Mouse (Mus musculus) urinary bladder, postnatal 14 days (tissue): Measurements from ENCODE around the gene Cisd3.
A peak's percentile ranks its signal among the peaks of the same experiment; 100 is the strongest.
"Not testable (repeated sequence)": the region's sequence is repeated elsewhere in the genome, so short reads cannot be mapped to it uniquely, and the experiment has no call there.

Source experiments
- DNase-seq: peaks from one replicate; pipeline ENCODE4 v3.0.0; 2021; ENCODE audit warnings: low spot score

The Cisd3 gene

DNA sequence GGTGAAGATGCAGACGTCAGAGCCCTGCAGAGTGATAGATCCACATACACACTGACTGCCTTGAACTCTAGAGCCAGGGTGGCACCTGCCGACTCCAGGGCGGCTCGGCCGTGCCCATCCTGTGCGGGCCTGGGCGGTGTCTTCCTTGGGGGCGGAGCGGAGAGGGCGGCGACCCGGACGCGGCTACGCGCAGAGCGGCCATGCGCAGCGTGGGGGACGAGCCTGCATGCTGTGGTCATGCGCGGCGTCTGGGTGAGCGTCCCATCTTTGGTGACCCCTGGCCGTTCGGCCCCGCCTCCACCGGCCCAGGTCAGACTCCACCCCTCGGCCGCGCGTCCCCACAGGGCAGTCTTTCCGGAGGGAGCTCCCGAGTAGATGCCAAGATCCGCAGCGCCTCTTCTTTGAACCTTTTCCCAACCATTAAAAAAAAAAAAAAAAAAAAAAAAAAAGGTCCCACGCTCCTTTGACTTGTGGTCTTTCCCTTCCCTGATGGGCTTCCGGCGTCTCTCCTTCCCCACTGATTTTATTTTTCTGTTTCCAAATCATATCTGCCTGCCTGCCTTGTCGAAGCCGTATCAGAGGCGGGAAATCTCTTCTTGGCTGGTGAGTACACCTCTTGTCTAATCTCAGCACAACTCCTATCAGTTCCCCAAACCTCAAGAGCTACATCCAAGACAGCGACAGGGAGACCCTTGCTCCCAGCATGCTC is at the start of gene Cisd3:
Gene Cisd3 (plus strand): TSS at position 214 of the 709 bp plus-strand sequence.
- DNase-seq: peak; percentile 95

DNA sequence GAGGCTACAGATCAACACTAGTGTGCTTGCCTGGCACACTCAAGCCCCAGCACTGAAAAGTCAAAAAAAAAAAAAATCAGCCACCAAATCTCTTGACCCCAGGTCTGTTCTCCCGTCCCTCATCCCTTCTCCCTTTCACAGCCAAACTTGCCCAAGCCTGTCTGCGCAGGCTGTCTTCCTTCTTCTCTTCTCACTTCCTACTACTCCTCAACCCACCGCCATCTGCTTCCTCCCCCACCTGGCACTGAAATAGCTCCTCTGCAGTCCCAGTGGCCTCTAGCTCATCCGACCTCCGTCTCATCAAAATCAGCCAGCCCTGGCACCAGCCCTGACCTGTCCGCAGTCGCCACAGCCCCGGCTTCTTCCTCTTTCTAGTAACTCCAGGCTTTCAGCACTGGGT is 44.0 kb upstream of the Cisd3 start:
- no peak for DNase-seq

DNA sequence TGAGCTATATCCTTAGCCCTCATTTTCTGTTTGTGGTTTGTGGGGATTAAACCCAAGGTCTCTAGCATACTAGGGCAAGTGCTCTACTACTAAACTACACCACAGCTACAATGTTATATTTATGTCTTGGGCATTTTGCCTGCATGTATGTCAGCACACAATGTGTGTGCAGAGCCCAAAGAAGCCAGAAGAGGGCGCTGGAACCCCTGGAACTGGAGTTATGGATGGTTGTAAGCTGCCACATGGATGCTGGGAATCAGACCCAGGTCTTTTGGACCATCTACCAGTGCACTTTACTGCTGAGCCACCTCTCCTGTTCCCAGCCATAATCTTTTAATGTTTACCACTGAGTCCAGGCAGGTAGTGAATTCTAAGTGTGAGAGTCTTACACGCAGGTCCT is 42.9 kb upstream of the Cisd3 start:
- DNase-seq: no peak

DNA sequence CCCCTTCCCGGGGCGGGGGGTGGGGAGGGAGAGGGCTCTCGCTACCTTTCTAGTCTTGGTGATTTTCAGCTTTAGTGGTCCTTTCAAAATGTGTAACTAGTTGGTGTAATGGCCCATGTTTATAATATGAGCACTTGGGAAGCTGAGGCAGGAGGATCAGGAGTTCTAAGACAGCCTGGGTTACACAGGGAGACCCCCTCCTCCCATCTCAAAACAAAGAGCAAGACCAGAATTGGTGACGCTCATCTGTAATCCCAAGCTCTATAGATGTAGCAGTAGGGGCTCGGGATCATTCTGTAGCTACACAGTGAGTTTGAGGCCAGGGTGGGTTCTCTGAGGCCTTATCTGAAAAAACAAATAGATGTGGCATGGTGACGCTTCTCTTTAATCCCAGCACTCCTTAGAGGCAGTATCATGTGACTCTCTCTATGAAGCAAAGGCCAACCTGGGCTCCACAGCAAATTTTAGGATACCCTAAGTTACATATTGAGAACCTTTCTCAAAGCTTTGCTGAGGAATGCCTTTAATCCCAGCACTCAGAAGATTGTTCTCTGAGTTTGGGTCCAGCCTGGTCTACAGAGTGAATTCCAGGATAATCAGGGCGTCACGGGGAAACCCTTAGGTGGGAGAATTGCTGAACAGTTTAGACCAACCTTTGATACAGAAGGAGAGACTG is 42.1 kb upstream of the Cisd3 start:
- no peak for DNase-seq

DNA sequence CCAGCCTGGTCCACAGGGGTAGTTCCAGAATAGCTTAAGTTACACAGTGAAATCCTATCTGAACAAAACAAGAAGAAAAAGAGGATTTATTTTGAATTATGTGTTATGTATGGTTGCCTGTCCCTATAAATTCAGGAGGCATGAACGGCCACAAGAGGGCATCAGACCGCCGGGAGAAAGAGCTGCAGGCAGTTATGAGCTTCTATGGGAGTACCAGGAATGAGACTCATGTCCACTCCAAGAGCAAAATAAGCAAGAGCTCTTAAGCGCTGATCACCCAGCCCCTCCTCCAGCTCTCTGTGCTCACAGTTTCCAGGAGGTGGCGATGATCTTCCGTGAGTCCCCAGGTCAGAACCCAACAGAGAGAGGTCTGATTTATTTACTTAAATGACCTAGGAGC is 40.8 kb upstream of the Cisd3 start:
- peak; percentile 82 for DNase-seq

DNA sequence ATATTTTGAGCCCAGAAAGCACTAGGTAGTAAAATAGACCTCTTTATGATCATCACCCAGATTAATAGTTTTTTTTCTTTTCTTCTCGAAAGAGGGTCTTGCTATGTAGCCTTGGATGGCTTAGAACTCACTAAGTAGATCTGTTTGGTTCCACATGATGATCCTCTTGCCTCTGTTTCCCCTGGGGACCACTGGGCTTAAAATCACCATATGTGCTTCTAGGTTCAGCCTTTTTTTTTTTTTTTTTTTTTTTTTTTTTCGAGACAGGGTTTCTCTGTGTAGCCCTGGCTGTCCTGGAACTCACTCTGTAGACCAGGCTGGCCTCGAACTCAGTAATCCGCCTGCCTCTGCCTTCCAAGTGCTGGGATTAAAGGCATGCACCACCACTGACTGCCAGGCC is 37.1 kb upstream of the Cisd3 start:
- DNase-seq: not testable (repeated sequence)

DNA sequence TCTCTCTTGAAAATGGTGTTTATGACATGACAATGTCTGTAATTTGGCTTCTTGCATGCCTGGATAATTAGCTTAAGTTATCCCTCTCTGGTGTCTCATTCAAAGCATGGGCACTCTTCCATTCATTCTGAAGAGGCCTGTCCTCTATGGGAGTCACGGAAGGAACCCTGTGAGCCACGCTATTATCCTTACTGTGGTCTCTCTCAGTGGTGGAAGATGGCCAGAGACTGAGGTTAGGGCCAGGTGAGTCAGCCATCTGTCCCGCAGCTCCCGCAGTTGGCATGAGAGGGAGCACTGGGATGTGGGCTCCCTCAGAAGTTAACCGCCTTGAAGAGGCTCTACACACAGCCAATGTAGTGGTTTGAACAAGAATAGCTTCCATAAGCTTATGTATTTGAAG is 35.3 kb upstream of the Cisd3 start:
- DNase-seq: no peak

DNA sequence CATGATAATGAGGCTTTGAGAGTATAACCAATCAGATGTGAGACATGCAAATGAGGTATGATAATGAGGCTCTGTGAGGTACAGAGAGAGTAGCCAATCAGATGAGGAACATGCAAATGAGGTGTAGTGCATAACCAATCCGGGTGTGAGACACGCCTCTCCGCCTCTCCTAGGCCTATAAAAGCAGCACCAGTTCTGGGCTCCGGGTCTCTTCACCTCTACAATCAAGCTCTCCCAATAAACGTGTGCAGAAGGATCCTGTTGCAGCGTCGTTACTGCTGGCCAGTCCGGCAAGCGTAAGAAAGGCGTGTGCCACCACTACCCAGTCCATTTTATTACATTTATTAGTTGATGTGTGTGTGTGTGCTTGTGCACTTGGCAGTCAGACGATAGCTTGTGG is 32.2 kb upstream of the Cisd3 start:
- not testable (repeated sequence) for DNase-seq

DNA sequence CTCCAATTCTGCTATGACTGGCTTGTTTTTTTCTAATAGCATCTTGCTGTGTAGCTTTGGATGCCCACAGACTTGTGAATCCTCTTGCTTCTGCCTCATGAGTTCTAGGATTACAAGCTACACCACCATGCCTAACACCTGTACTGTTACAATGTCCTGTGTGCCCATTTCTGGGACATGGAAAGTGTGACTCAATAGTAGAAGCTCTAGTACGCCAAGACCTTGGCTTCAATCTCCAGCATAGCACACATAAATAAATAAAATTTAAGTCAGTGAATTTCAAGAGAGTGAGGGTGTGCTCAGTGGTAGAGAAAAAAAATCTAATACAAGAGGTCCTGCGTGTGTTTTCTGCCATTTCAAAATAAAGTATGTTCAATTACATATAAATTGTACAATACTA is 31.4 kb upstream of the Cisd3 start:
- no peak for DNase-seq

DNA sequence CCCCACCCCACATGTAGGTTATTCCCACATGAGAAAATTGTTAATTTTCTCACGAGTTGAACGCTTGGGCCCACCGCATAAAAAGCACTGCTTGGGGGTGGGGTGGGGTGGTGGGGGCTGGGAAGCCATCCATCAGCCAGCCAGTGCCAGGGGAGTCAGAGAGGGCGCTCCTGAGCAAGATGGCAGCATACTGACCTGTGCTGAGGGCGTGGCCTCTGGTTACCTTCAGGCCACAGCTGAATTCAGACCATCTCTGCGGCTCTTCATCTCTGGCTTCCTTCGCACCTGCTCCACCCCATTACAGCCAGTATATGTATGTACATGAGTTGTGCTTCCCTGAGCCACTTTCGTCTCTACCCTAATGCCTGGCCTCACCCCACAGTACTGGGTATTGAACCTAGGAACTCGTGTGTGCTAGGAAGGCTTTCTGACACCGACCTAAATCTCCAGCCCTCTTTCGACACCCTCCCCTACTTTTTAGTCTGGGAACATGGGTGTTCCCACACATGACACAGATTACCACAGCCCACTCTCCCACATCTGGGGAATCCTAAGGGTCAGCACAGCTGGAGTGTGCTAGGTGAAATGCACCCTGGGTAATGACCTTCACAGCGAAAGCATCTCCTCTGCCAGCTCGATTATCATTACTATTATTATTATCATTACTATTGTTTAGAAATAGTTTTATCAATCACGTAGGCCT is 29.2 kb upstream of the Cisd3 start:
- no peak for DNase-seq

DNA sequence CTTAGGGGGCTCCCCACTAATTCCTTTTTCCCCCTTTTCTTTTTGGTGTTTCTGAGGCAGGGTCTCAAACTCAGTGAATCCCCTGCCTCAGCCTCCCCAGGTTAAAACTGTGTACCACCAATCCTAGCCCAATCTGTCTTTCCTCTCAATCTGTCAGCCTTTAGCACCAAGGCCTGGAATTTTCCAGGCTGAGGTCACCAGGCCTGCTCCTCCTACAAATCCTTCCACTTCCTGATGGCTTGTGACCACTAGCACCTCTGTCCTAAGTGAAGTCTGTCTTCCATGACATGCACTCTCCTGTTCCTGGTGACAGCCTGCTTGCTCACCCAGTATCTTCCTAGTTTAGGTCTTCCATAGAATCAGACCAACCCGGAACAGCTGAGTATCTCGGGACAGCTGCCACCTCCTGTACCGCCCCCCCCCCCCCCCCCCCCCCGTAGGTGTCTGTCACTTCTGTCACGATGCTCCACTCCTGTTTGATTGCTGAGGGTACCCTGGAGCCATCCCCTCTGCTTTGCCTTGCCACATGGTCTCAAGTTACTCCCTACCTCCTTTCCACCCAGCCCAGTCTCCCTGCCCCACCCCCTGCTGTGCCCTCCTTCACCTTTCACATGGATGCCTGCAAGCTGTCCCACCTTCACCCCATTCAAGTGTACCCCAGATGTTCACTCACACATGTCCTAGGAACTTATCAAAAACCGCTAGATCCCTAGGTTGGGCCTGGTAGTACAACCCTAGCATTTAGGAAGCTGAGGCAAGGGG is 28.3 kb upstream of the Cisd3 start:
- DNase-seq: no peak

DNA sequence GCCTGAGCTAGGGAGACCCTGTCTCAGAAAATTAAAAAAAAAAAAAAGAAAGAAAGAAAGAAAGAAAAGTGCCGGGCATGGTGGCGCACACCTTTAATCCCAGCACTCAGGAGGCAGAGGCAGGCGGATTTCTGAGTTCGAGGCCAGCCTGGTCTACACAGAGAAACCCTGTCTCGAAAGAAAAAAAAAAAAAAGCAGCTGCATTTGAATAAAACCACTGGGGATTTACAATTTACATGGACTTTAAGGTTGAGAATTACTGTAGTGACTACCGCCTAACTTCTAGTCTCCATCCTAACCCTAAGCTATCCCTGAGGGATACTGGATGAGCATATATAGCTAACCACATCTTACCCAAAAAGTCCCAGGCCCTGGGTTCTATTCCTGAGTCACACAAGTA is 27.7 kb upstream of the Cisd3 start:
- not testable (repeated sequence) for DNase-seq

DNA sequence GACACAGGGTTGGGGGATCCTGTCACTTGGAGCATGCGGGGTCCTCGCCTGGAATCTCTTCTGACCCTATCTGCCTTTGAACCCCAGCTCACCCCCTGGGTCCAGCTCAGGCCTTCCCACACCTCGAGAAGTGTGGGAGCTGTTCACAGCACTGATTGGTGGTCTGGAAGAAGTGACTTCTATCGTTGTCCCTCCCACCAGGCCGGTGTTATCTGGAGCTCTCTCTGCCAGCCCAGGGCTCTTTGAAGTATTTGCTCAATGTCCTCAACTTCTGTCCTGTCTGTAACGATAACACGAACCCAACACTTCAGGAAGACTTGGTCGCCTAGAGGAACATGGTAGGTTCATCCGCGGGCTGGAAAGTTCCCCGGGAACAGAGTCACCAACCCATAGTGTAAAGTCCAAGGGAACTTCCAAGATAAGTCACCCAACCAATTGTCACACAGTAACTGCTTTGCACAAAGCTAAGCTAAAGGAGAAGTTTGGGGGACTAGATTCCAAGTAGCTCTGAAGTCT is 26.8 kb upstream of the Cisd3 start:
- DNase-seq: no peak

DNA sequence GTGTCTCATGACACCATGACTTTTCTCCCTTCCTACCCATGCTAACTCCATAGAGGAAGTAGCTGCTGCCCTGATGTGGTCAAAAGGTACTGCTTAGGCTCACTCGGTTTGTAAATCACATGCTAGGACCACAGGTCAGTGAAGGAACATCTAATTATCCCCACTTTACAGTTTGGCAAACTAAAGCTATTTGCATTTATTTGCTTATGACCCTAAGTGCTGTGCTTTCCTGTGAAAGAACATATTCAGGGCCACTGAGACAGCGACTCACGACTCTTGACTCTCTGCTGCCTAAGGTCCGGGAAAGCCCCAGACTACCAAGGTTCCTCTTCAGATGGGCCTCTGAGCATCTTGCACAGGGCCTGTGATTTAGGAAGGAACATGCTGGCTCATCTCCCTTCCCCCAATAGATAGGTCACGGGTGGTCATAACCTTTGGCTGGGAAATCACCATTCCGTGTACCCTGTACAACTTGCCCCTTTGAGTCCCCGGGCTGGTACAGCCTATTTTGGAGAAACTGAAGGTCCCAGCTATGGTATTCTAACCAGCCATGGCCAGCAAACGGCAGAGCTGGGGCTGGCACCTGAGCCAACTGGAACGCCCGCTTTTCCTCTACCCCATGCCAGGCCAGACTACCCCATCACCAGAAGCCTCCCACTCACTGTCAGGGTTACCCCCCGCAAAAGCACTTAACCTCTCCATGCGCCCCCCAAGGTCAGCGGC is 26.2 kb upstream of the Cisd3 start:
- no peak for DNase-seq

DNA sequence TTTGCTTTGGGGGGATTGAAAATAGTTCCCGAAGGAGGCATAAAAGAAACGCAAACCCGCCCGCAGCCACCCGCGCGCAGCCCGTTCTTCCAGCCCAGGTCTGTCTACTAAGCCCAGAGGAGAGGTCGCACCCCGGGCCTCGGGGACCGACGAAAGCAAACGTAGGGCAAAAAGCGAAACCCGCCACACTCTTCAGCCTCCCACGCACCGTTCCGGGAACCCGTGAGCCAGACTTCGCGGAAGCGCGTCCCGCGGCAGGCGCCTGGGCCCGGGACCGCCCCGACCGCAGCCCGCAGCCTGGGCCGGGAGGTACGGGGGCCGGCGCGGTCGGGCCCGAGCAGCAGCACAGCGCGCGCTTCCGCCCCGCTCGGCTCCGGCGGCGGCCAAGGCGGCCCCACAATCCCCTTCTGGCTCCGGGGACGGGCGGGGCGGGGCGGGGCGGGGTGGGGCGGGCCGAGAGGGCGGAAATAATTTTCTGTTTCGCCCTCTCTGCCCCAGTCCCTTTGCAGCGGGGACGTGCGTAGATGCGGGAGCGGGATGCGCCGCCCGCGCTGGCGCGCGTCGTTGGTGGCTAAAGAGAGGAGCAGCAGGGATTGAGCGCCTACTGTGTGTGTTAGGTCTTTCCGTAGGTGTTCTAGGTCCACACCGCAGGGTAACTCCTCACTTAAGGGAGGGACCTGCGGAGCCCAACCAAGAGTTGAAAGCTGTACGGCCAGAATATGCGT is 25.5 kb upstream of the Cisd3 start:
- peak; percentile 66 for DNase-seq

DNA sequence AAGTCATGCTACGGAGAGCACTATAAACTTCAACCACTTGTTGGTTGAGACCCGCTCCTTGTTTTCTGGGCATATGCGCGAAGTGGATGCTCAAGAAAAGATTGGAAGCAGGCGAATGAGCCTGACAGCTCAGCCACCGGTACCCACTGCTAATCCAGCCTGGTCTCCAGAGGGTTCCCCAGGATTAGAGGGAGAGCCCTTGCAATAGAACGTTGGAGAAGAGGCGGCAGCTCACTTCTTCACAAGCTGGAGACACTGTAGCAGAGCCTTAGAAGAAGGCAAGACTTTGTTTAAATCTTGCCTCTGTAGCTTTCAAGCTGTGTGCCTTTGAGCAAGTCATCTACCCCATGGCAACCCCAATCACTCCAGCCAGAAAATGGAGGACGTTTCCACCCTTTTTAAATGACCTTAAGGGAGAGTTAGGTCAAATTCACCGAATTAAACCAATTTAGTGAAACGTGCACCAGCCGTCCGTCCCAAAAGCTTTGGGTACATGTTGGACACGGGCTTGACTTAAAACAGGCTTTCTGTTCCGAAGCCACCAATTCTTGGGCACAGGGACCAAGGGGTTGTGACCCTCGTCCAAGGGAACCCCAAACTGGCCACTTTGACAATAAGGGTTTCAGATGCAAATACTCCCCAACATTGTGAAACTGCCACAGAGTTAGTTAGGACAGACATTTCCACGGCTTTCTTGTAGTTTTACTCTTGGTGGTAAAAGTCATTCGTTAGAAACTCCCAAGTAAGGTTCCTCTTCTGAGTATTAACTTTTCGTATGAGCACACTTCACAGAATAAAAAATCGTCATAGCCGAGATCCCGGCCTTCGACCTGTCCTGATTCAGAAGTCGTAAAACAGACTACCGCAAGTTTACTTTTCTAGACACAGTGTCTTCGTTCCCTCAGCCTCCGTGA is 24.6 kb upstream of the Cisd3 start:
- DNase-seq: no peak

DNA sequence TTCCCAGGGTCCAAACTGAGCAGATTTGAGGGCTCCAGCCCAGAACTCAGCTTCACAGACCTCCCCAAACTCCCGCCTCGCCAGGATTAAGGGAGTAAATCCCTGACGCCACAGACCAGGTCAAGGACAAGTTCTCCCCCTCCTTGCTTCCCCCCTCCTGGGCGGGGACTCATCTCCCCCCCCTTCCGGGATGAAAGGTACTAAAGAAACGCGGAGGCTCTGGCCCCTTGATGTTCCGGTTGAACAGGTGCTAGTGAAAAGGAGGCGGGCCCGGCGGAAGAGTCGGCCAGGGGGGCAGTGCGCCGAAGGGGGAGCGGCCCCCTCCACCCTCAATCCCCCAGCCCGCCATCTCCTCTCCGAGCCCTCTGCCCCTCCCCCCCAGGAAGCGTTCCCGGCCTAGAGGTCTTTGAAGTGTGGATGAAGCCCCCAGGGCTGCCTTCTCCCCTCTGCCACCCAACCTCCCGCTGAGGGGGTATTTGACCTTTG is 23.9 kb upstream of the Cisd3 start:
- peak; percentile 81 for DNase-seq

DNA sequence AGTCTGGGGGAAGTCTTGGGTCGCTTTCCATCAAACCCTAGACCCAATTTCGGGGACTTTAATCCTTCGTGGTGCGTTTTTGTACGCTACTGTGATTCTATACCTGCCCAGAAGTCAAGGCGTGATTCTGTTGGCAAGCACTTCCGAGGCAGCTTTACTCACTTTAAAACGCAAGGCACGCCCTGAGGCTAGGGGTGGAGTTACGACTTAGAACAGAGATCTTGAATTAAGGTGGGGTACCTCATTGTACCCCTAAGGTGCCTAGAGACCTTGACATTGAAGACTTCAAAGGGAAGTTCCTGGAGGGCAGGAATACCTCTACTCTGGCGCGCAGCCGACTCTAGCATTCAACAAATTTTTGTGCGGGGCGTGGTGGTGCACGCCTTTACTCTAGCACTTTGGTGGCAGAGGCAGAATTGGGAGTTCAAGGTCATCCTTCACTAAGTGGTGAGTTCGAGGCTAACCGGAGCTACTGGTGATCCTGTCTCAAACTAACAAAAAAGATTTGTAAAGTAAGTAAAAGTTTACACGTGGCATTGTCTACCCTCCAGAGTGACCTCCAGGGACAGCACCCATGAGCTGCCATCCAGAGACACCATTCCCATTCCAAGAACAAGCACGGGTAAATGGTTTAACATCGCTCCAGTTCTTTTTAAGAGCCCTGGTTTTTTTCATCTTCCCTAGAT is 23.3 kb upstream of the Cisd3 start:
- DNase-seq: peak; percentile 62

DNA sequence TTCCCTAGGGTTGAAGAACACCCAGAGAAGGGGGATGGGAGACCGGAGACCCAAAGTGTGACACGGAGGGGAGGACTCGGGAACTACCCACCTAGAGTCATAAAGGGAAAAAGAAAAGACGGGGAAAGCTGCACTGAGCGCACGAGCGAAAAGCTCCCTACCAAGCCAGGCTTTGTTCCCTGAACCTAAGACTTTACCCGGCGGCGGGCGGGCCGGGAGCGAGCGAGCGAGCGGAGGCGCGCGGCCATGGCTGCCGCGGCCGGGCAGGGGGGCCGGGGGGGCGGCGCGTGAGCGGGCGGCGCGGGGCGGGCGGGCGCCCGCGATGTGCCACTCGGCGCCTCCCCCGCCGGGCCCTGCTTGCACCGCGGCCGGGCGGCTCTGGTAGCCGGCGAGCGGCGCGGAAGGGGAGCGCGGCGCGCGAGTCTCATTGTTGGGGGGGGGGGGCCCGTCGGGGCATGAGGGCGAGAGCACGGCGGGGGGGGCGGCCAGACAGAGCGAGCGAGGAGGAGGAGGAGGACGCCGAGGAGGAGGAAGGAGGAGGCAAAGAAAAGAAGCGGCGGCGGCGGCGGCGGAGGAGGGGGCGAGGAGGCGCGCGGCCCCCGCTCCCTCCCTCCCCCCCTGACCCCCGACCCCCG is 22.6 kb upstream of the Cisd3 start, which contains the start of gene Mllt6:
Gene Mllt6 (plus strand): TSS at position 522 of the 635 bp plus-strand sequence.
- peak; percentile 78 for DNase-seq
